Mouse (Mus musculus) lung, postnatal 0 days (tissue): ENCODE results near the gene Hist1h2br.
"Not testable (repeated sequence)": the region's sequence is repeated elsewhere in the genome, so short reads cannot be mapped to it uniquely, and the experiment has no call there.

Source experiments
- CTCF ChIP-seq: IDR thresholded peaks from 2 replicates; pipeline ENCODE4 v1.5.1; 2016; ENCODE audit warnings: antibody characterized with exemption, mild to moderate bottlenecking
- EP300 ChIP-seq: IDR thresholded peaks from 2 replicates; pipeline ENCODE4 v1.6.1; 2016; ENCODE audit warnings: antibody characterized with exemption, mild to moderate bottlenecking, control low read depth

DNA sequence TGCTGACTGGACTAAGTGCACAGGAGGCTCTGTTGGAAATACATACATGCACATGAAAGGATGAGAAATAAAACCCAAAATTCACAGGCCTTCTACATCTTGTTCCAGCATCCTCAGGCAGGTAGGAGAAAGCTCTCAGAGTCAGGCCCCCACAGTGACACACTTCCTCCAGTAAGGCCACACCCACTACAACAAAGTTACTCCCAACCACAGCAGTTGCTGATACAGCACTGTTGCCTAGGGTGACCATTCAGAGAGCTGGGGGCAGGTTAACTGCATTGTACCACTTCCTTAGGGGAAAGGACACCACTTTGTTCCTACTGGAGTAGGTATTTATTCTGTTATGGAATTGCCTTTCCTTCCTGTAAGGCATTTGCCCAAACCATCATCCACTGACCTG lies 36.4 kb upstream of the Hist1h2br start:
- not testable (repeated sequence) for TF ChIP-seq CTCF, EP300
